Mouse (Mus musculus) erythroblast, embryonic 14.5 days (primary cell): Measurements from ENCODE around the gene Kif27.

Experiments
- GATA1 ChIP-seq: IDR thresholded peaks from 2 replicates; pipeline ENCODE4 v1.6.1; 2012; ENCODE audit warnings: low read length, inconsistent platforms, mixed read lengths
- TAL1 ChIP-seq: IDR thresholded peaks from 3 replicates; pipeline ENCODE4 v1.6.1; 2012; ENCODE audit warnings: low read length, inconsistent platforms, mixed read lengths

GRCm38 (mm10) chr13:58274259-58274991 lies 84.5 kb downstream of the Kif27 start:
- TF ChIP-seq TAL1 (no peak), GATA1 (no peak)
